Mouse (Mus musculus) hindbrain, postnatal 0 days (tissue): ENCODE results near the gene Orm1. TPM values are rescaled to one million over a fixed set of nuclear protein-coding genes. Genes with fewer than 3 reads are reported as not detected.

Source experiments
- ATAC-seq: fragments of 200-750 bp; cut with Nextera tagmentation; 2 replicates; pipeline ENCODE4 v1.8.0; 2017; ENCODE audit warnings: mild to moderate bottlenecking, moderate TSS enrichment, moderate library complexity
- DNase-seq: peaks from one replicate; pipeline ENCODE4 v3.0.0-alpha.2; 2015; ENCODE audit warnings: low spot score
- H3K27ac ChIP-seq: fragments of 300-500 bp; sonication (generic); 2 replicates; pipeline ENCODE4 v1.5.1; 2014; ENCODE audit warnings: mild to moderate bottlenecking
- H3K27me3 ChIP-seq: fragments of 300-500 bp; sonication (generic); 2 replicates; pipeline ENCODE4 v1.6.1; 2014; ENCODE audit warnings: low read length, mixed read lengths; ENCODE audit not compliant: insufficient read depth
- H3K36me3 ChIP-seq: fragments of 300-500 bp; sonication (generic); 2 replicates; pipeline ENCODE4 v1.6.1; 2014; ENCODE audit warnings: low read length, mixed read lengths; ENCODE audit not compliant: insufficient read depth
- H3K4me1 ChIP-seq: fragments of 300-500 bp; sonication (generic); 2 replicates; pipeline ENCODE4 v1.6.1; 2014; ENCODE audit warnings: antibody characterized with exemption, low read length, mixed read lengths; ENCODE audit not compliant: insufficient read depth
- H3K4me2 ChIP-seq: fragments of 300-500 bp; sonication (generic); 2 replicates; pipeline ENCODE4 v1.6.1; 2014; ENCODE audit warnings: low read depth, mild to moderate bottlenecking, low read length, moderate library complexity, mixed read lengths
- H3K4me3 ChIP-seq: fragments of 300-500 bp; sonication (generic); 2 replicates; pipeline ENCODE4 v1.5.1; 2014; ENCODE audit warnings: low read length
- H3K9ac ChIP-seq: fragments of 300-500 bp; sonication (generic); replicated peaks from 2 replicates; pipeline ENCODE4 v1.6.1; 2014; ENCODE audit warnings: mild to moderate bottlenecking, low read length, moderate library complexity, mixed read lengths
- H3K9me3 ChIP-seq: fragments of 300-500 bp; sonication (generic); 2 replicates; pipeline ENCODE4 v1.6.1; 2016; ENCODE audit warnings: low read length, mixed read lengths
- CTCF ChIP-seq: IDR thresholded peaks from 2 replicates; pipeline ENCODE4 v1.5.1; 2016; ENCODE audit warnings: antibody characterized with exemption, control low read depth, low read depth
- WGBS: fragments of 180-500 bp; shearing (Covaris S2); extraction: QIAGEN DNeasy Blood & Tissue Kit; methylation state at CpG from one replicate; pipeline ENCODE4 v1.1.7; 2014; 5-methylcytosine and 5-hydroxymethylcytosine counted together
- polyA plus RNA-seq: library from polyadenylated mRNA; unstranded; fragments of >200 nt; fragmentation: Nextera tagmentation; extraction: Ambion mirVana; gene quantifications from 2 replicates; pipeline ENCODE4 v1.2.1, GENCODE M21; 2015
- total RNA-seq: library from RNA; depleted of rRNA; stranded (reverse); fragments of >200 nt; gene quantifications from 2 replicates; pipeline ENCODE4 v1.2.3, GENCODE M21; 2014

The Orm1 gene
- total and polyA plus RNA-seq, 2 experiments from 2014 or later, result not detected

GRCm38 (mm10) chr4:63355877-63356665 is 11.7 kb downstream of the Orm1 start, which contains the start of gene Orm3:
Gene Orm3, plus strand, starts transcription at chr4:63356162.
- H3K27me3 ChIP-seq, result no peaks in the 10 kb centered on the region
- H3K27ac ChIP-seq, result no peak within 1 kb of the TSS
- H3K36me3 ChIP-seq, result no peaks in the 10 kb centered on the region
- H3K4me1 ChIP-seq, result no peaks in the 10 kb centered on the region
- H3K4me2 ChIP-seq, result no peak within 1 kb of the TSS
- H3K9me3 ChIP-seq, result no peaks in the 10 kb centered on the region
- no peak for DNase-seq
- WGBS, result 64% methylated on average over 4 of the region's 4 CpGs
- no peak for TF ChIP-seq CTCF
- no peak within 1 kb of the TSS for H3K4me3 ChIP-seq
- H3K9ac ChIP-seq, result no peak within 1 kb of the TSS
- ATAC-seq, result no peak

GRCm38 (mm10) chr4:63356981-63357570 is 12.7 kb downstream of the Orm1 start:
- no peaks in the 10 kb centered on the region for H3K27me3 ChIP-seq
- DNase-seq, result no peak
- H3K4me3 ChIP-seq, result no peak overlapping the region
- H3K9ac ChIP-seq, result no peak overlapping the region
- no peak overlapping the region for H3K4me2 ChIP-seq
- no peak overlapping the region for H3K27ac ChIP-seq
- H3K9me3 ChIP-seq, result no peaks in the 10 kb centered on the region
- 79% methylated on average over 2 of the region's 2 CpGs for WGBS
- TF ChIP-seq CTCF, result no peak
- no peaks in the 10 kb centered on the region for H3K36me3 ChIP-seq
- no peaks in the 10 kb centered on the region for H3K4me1 ChIP-seq
- ATAC-seq, result no peak

- WGBS, result 66% methylated on average over 6 of the region's 6 CpGs
- Histone ChIP-seq H3K4me3 (no peak overlapping the region), H3K4me1 (no peaks in the 10 kb centered on the region), H3K36me3 (no peaks in the 10 kb centered on the region), H3K27ac (no peak overlapping the region), H3K9ac (no peak overlapping the region), H3K4me2 (no peak overlapping the region), H3K27me3 (no peaks in the 10 kb centered on the region), H3K9me3 (no peaks in the 10 kb centered on the region)
- no peak for DNase-seq
- no peak for ATAC-seq
- TF ChIP-seq CTCF, result no peak
These were observed 15.5 kb downstream of the Orm1 start for GRCm38 (mm10) chr4:63359861-63360260.

GRCm38 (mm10) chr4:63362150-63362549 is 17.8 kb downstream of the Orm1 start, which contains the start of gene Orm2:
Gene Orm2, plus strand, starts transcription at chr4:63362449.
- 65% methylated on average over 5 of the region's 5 CpGs for WGBS
- H3K4me2 ChIP-seq, result no peak within 1 kb of the TSS
- DNase-seq (peak; percentile 17), ATAC-seq (no peak)
- H3K4me3 ChIP-seq, result no peak within 1 kb of the TSS
- no peaks in the 10 kb centered on the region for H3K27me3 ChIP-seq
- no peaks in the 10 kb centered on the region for H3K9me3 ChIP-seq
- H3K4me1 ChIP-seq, result no peaks in the 10 kb centered on the region
- H3K27ac ChIP-seq, result no peak within 1 kb of the TSS
- no peak within 1 kb of the TSS for H3K9ac ChIP-seq
- no peak for TF ChIP-seq CTCF
- H3K36me3 ChIP-seq, result no peaks in the 10 kb centered on the region

GRCm38 (mm10) chr4:63368577-63368976 is 24.2 kb downstream of the Orm1 start:
- no peak overlapping the region for H3K4me3 ChIP-seq
- no peak overlapping the region for H3K9ac ChIP-seq
- H3K27ac ChIP-seq, result no peak overlapping the region
- no peak overlapping the region for H3K4me2 ChIP-seq
- peak; percentile 99 for TF ChIP-seq CTCF
- WGBS, result 21% methylated on average over 4 of the region's 4 CpGs
- no peaks in the 10 kb centered on the region for H3K9me3 ChIP-seq
- DNase-seq (peak; percentile 86), ATAC-seq (peak; percentile 50)
- no peaks in the 10 kb centered on the region for H3K4me1 ChIP-seq
- no peaks in the 10 kb centered on the region for H3K27me3 ChIP-seq
- no peaks in the 10 kb centered on the region for H3K36me3 ChIP-seq

GRCm38 (mm10) chr4:63370897-63371296 is 26.5 kb downstream of the Orm1 start:
- Histone ChIP-seq H3K4me1 (no peaks in the 10 kb centered on the region), H3K27me3 (no peaks in the 10 kb centered on the region), H3K9ac (no peak overlapping the region), H3K4me3 (no peak overlapping the region), H3K9me3 (no peaks in the 10 kb centered on the region), H3K27ac (no peak overlapping the region), H3K4me2 (no peak overlapping the region), H3K36me3 (no peaks in the 10 kb centered on the region)
- ATAC-seq (no peak), DNase-seq (no peak)
- no peak for TF ChIP-seq CTCF
- whole genome bisulfite sequencing, result 18% methylated on average over 7 of the region's 7 CpGs

- H3K9ac ChIP-seq, result no peak overlapping the region
- H3K9me3 ChIP-seq, result no peaks in the 10 kb centered on the region
- H3K27me3 ChIP-seq, result no peaks in the 10 kb centered on the region
- H3K4me3 ChIP-seq, result no peak overlapping the region
- TF ChIP-seq CTCF, result peak; percentile 71
- H3K27ac ChIP-seq, result no peak overlapping the region
- no peaks in the 10 kb centered on the region for H3K36me3 ChIP-seq
- H3K4me2 ChIP-seq, result no peak overlapping the region
- 63% methylated on average over 3 of the region's 3 CpGs for WGBS
- ATAC-seq, result no peak
- no peaks in the 10 kb centered on the region for H3K4me1 ChIP-seq
- peak; percentile 64 for DNase-seq
These were observed 27.5 kb downstream of the Orm1 start for GRCm38 (mm10) chr4:63371890-63372289.
